Mouse (Mus musculus): ENCODE data around the gene Cmip.
"Not testable (repeated sequence)": the region's sequence is repeated elsewhere in the genome, so short reads cannot be mapped to it uniquely, and the experiment has no call there.

The Cmip gene

GRCm38 (mm10) chr8:117387642-117388041 lies 130.8 kb downstream of the Cmip start:
- no peak for DNase-seq

DNA sequence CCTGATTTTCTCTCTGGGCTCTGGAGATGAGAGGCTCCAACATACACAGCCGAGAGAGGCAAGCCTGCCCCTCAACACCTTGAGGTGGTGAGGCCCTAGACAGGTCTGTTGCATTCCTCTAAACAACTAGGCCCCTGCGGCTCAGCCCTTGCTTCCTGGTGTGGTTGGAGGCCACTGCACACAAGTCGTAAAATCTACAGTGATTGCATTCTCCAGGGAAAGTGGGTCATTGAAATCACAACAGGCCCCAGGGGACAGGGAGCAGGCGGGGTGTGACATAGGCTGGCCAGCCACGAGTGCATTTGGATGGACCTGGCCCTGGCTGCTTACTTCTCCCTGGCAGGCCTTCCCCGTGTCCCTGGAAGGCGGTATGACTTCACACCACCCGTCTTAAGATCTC lies 131.5 kb downstream of the Cmip start:
- no peak for DNase-seq

GRCm38 (mm10) chr8:117393853-117394252 lies 137.0 kb downstream of the Cmip start:
- no peak for DNase-seq

- DNase-seq, result peak; percentile 78
These were observed 138.2 kb downstream of the Cmip start for GRCm38 (mm10) chr8:117395055-117395454.

DNA sequence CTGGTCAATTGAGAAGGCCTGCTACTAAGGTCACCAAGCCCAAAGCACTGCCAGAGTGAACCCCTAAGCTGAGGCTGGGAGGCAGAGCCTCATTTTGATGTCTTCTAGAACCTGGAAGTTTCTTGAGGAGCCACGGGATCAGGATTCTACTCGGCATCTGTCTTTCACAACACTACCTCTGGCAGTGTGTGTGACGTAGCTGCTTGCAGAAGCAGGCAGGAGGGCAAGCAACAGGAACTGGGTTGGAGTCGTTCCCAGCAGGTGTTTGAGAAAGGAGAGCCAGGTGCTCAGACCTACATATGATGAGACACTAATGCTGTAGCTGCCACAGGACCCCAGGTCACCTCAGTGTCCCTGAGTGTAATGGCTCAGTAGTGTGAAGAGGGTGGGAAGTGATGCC lies 140.0 kb downstream of the Cmip start:
- no peak for DNase-seq

GRCm38 (mm10) chr8:117397751-117398150 lies 140.9 kb downstream of the Cmip start:
- peak; percentile 43 for DNase-seq

- no peak for DNase-seq
These were observed 142.4 kb downstream of the Cmip start for GRCm38 (mm10) chr8:117399229-117399628.

DNA sequence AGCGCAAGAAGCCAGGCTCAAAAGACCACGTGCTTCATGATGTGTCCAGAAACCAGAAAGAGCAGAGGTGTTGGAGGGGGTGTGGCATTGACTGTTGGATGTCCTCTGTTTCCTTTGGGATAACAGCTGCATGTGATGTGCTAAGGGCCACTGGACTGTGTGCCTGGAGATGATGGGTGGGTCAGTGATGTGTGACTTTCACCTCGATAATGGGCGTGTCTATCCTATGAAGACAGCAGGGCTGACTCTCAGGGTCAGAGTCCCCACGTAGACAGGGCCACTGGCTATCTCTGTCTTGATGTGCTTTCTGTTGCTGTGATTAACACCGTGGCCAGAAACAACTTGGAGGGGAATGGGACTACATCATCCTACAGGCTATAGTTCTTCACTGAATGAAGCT lies 144.0 kb downstream of the Cmip start:
- DNase-seq, result no peak

GRCm38 (mm10) chr8:117401880-117402279 lies 145.0 kb downstream of the Cmip start:
- no peak for DNase-seq

GRCm38 (mm10) chr8:117402911-117403704 lies 146.2 kb downstream of the Cmip start:
- no peak for DNase-seq

GRCm38 (mm10) chr8:117403705-117404476 lies 147.0 kb downstream of the Cmip start:
- peak; percentile 46 for DNase-seq

DNA sequence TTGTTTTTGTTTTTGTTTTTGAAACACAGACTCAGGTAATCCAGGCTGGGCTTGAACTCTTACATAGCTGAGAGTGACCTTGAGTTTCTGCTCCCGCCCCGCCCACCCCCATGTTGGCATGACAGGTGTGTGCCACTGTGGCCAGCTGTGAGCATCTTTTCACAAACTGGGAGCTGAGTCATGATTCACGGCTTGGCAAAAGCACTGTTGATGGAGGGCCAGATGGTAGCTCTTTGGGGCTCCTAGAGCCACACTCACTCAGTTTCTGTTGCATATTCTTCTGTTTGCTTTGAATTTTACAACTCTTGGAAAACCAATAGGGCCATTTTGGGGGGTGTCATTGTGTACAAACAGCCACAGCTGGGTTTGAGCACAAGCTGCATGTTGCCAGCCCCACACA lies 149.2 kb downstream of the Cmip start:
- no peak for DNase-seq

DNA sequence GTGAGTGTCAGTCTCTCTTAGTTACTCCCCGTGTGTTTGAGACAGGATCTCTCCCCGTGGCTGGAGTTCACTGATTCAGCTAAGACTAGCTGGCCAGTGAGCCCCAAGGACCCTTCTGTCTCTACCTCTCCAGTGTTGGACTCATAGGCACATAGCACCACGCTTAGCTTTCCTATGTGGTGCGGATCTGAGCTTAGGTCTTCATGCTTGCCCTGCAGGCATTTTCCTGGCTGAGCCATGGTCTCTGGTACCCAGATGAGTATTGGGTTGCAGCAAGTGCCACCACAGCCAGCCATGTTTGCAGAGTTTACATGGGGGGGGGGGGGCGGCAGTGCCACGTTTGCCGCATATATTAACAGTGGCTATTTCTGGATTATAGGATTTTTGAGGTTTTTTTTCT lies 151.8 kb downstream of the Cmip start:
- DNase-seq, result no peak

- DNase-seq, result no peak
These were observed 152.2 kb downstream of the Cmip start for GRCm38 (mm10) chr8:117409056-117409455.

- no peak for DNase-seq
These were observed 153.5 kb downstream of the Cmip start for GRCm38 (mm10) chr8:117410391-117410790.

DNA sequence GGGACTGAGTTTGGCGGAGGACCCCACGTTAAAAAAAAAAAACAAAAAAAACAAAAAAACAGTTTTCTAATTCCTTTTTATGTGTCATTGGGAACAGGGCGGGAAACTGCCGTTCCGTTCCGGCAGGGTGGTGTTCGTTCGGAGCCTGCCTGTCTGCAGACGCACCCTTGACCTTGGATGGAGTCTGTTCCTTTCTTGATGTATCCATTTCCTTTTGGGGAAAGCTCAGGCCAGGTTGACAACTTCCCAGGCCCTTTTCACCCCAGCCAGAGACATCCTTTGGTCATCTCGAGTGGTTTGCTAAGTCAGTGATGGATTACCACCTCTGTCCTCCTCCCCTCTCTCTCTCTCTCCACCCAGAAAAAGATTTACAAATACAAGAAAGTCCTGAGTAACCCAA lies 154.0 kb downstream of the Cmip start:
- DNase-seq, result no peak

- DNase-seq, result no peak
These were observed 155.4 kb downstream of the Cmip start for GRCm38 (mm10) chr8:117412232-117412631.

DNA sequence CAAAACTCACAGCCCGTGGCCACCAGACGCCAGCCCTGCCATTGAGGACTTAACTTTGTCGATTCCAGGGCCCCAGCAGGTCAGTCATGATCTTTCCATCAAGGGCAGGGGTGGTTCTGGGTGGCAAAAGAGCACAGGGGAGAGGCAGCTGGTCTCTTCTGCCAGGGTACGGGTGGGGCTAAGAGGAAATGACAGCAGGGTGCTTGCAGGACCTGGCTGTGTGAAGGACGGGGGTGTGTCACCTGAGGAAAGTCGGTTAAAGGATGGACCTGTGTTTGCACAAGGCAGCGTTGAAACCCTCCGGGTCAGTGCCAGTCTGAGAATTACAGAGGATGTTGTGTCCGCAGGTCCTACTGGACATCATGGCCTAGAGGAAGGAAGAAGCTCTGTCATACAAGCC lies 161.0 kb downstream of the Cmip start:
- DNase-seq, result no peak

DNA sequence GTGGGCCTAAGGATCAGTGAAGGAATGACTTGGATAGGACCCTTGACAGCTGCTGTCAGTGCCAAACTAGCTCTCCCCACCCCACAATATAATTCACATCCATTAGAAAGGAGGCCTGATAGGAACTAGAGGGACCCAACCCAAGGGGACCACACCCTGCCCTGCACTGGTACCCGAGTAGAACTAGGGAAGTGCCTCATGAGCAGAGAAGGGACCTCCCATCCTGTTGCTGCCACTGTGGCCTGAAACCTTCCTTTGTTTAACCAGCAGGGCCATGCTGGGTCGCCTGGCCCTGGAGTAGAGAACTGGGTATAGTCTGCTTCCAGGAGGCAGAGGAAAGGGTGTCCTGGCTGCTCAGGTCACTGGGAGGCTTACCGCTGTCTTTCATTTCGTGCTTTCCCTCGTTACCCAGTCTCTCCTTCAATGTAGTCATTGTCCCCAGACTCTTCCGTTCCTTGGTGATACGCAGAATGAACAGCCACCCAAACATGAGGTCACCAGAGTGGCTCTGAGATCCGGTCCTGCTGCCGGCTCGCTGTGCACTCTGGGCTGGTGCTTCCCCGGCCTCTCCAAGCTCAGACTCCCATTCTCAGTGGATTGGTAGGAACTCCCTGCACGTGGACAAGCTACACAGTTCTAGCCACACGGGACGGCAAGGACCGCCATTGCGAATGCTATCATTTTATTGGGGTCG lies 164.1 kb downstream of the Cmip start:
- DNase-seq, result no peak

- DNase-seq, result no peak
These were observed 165.0 kb downstream of the Cmip start for GRCm38 (mm10) chr8:117421838-117422237.

GRCm38 (mm10) chr8:117422343-117422742 lies 165.5 kb downstream of the Cmip start:
- peak; percentile 57 for DNase-seq

- peak; percentile 84 for DNase-seq
These were observed 166.2 kb downstream of the Cmip start for GRCm38 (mm10) chr8:117423029-117423428.

GRCm38 (mm10) chr8:117427816-117428215 lies 171.0 kb downstream of the Cmip start:
- not testable (repeated sequence) for DNase-seq

All from right cerebral cortex, postnatal 25 days (tissue).